Mouse (Mus musculus): ENCODE measurements at regions not wholly inside any gene's neighbourhood (a gene's known extent, or its start where the extent isn't known, plus 50 kb on each side); places are given as distances from the start of the nearest gene placed in this dataset.

- no peak overlapping the region for H3K4me2 ChIP-seq (replicated peaks)
- H3K4me3 ChIP-seq (replicated peaks): no peak overlapping the region
- H3K27ac ChIP-seq: no peak overlapping the region
- no peak for ATAC-seq
- H3K9me3 ChIP-seq: no peaks in the 10 kb centered on the region
- no peaks in the 10 kb centered on the region for H3K36me3 ChIP-seq
- H3K27me3 ChIP-seq: no peaks in the 10 kb centered on the region
- H3K9ac ChIP-seq (replicated peaks): no peak overlapping the region
- WGBS: 89% methylated on average over 11 of the region's 11 CpGs
- H3K4me1 ChIP-seq (replicated peaks): no peaks in the 10 kb centered on the region
Observed at GRCm38 (mm10) chr9:88085181-88085816, 241.7 kb upstream of the Nt5e start.

GRCm38 (mm10) chr9:88085866-88086265, 241.1 kb upstream of the Nt5e start:
- no peak overlapping the region for H3K4me2 ChIP-seq (replicated peaks)
- H3K9ac ChIP-seq (replicated peaks): no peak overlapping the region
- H3K4me3 ChIP-seq (replicated peaks): no peak overlapping the region
- H3K4me1 ChIP-seq (replicated peaks): no peaks in the 10 kb centered on the region
- H3K27me3 ChIP-seq: no peaks in the 10 kb centered on the region
- H3K27ac ChIP-seq: no peak overlapping the region
- no peak for ATAC-seq
- H3K9me3 ChIP-seq: no peaks in the 10 kb centered on the region
- no peaks in the 10 kb centered on the region for H3K36me3 ChIP-seq
- WGBS: 77% methylated on average over 3 of the region's 3 CpGs

GRCm38 (mm10) chr9:88091781-88092527, 235.0 kb upstream of the Nt5e start:
- no peaks in the 10 kb centered on the region for H3K27me3 ChIP-seq
- H3K27ac ChIP-seq: no peak overlapping the region
- no peaks in the 10 kb centered on the region for H3K36me3 ChIP-seq
- no peaks in the 10 kb centered on the region for H3K4me1 ChIP-seq (replicated peaks)
- WGBS: 81% methylated on average over 8 of the region's 8 CpGs
- ATAC-seq: no peak
- H3K4me3 ChIP-seq (replicated peaks): no peak overlapping the region
- no peak overlapping the region for H3K9ac ChIP-seq (replicated peaks)
- no peak overlapping the region for H3K4me2 ChIP-seq (replicated peaks)
- H3K9me3 ChIP-seq: no peaks in the 10 kb centered on the region

- H3K9me3 ChIP-seq: no peaks in the 10 kb centered on the region
- H3K4me1 ChIP-seq (replicated peaks): no peaks in the 10 kb centered on the region
- WGBS: 82% methylated on average over 4 of the region's 4 CpGs
- no peaks in the 10 kb centered on the region for H3K27me3 ChIP-seq
- no peak overlapping the region for H3K27ac ChIP-seq
- no peak overlapping the region for H3K4me2 ChIP-seq (replicated peaks)
- no peak overlapping the region for H3K4me3 ChIP-seq (replicated peaks)
- no peak overlapping the region for H3K9ac ChIP-seq (replicated peaks)
- ATAC-seq: no peak
- H3K36me3 ChIP-seq: no peaks in the 10 kb centered on the region
Observed at GRCm38 (mm10) chr9:88092561-88092960, 234.4 kb upstream of the Nt5e start.

- Histone ChIP-seq H3K9ac (replicated peaks) (no peak overlapping the region), H3K27me3 (no peaks in the 10 kb centered on the region), H3K4me1 (replicated peaks) (no peaks in the 10 kb centered on the region), H3K9me3 (no peaks in the 10 kb centered on the region), H3K4me3 (replicated peaks) (no peak overlapping the region), H3K4me2 (replicated peaks) (no peak overlapping the region), H3K27ac (no peak overlapping the region), H3K36me3 (no peaks in the 10 kb centered on the region)
- WGBS: 64% methylated on average over 1 of the region's 1 CpGs
- no peak for ATAC-seq
Observed at GRCm38 (mm10) chr9:88113094-88113493, 213.9 kb upstream of the Nt5e start.

- Histone ChIP-seq H3K27ac (no peak overlapping the region), H3K4me1 (replicated peaks) (no peaks in the 10 kb centered on the region), H3K4me2 (replicated peaks) (no peak overlapping the region), H3K27me3 (no peaks in the 10 kb centered on the region), H3K4me3 (replicated peaks) (no peak overlapping the region), H3K9ac (replicated peaks) (no peak overlapping the region), H3K9me3 (no peaks in the 10 kb centered on the region), H3K36me3 (no peaks in the 10 kb centered on the region)
- no peak for ATAC-seq
- 87% methylated on average over 5 of the region's 5 CpGs for WGBS
Observed at GRCm38 (mm10) chr9:88120536-88120935, 206.5 kb upstream of the Nt5e start.

GRCm38 (mm10) chr9:88120963-88121570, 205.9 kb upstream of the Nt5e start:
- Histone ChIP-seq H3K4me1 (replicated peaks) (no peaks in the 10 kb centered on the region), H3K4me2 (replicated peaks) (no peak overlapping the region), H3K9me3 (no peaks in the 10 kb centered on the region), H3K36me3 (no peaks in the 10 kb centered on the region), H3K9ac (replicated peaks) (no peak overlapping the region), H3K27me3 (no peaks in the 10 kb centered on the region), H3K4me3 (replicated peaks) (no peak overlapping the region), H3K27ac (no peak overlapping the region)
- 90% methylated on average over 11 of the region's 11 CpGs for WGBS
- no peak for ATAC-seq

GRCm38 (mm10) chr9:88124322-88125005, 202.5 kb upstream of the Nt5e start:
- Histone ChIP-seq H3K36me3 (no peaks in the 10 kb centered on the region), H3K4me3 (replicated peaks) (no peak overlapping the region), H3K9ac (replicated peaks) (no peak overlapping the region), H3K4me1 (replicated peaks) (no peaks in the 10 kb centered on the region), H3K27me3 (no peaks in the 10 kb centered on the region), H3K27ac (no peak overlapping the region), H3K9me3 (no peaks in the 10 kb centered on the region), H3K4me2 (replicated peaks) (no peak overlapping the region)
- 90% methylated on average over 9 of the region's 9 CpGs for WGBS
- ATAC-seq: no peak

- Histone ChIP-seq H3K9ac (replicated peaks) (no peak overlapping the region), H3K36me3 (no peaks in the 10 kb centered on the region), H3K4me3 (replicated peaks) (no peak overlapping the region), H3K27me3 (no peaks in the 10 kb centered on the region), H3K4me2 (replicated peaks) (no peak overlapping the region), H3K27ac (no peak overlapping the region), H3K9me3 (no peaks in the 10 kb centered on the region), H3K4me1 (replicated peaks) (no peaks in the 10 kb centered on the region)
- 73% methylated on average over 6 of the region's 6 CpGs for WGBS
- ATAC-seq: no peak
Observed at GRCm38 (mm10) chr9:88163025-88163780, 163.8 kb upstream of the Nt5e start.

- no peak overlapping the region for H3K27ac ChIP-seq
- 71% methylated on average over 4 of the region's 4 CpGs for WGBS
- ATAC-seq: no peak
Observed at GRCm38 (mm10) chr9:88177575-88178254, 149.3 kb upstream of the Nt5e start.

GRCm38 (mm10) chr9:88181189-88181994, 145.6 kb upstream of the Nt5e start:
- Histone ChIP-seq H3K4me3 (replicated peaks) (no peak overlapping the region), H3K4me1 (replicated peaks) (no peaks in the 10 kb centered on the region), H3K9me3 (no peaks in the 10 kb centered on the region), H3K4me2 (replicated peaks) (no peak overlapping the region), H3K36me3 (no peaks in the 10 kb centered on the region), H3K27ac (no peak overlapping the region), H3K27me3 (no peaks in the 10 kb centered on the region), H3K9ac (replicated peaks) (no peak overlapping the region)
- WGBS: 89% methylated on average over 9 of the region's 9 CpGs
- no peak for ATAC-seq

More at GRCm38 (mm10) chr9:88177575-88178254, 149.3 kb upstream of the Nt5e start:
- H3K4me1 ChIP-seq (replicated peaks): no peaks in the 10 kb centered on the region
- H3K4me3 ChIP-seq (replicated peaks): no peak overlapping the region
- H3K36me3 ChIP-seq: no peaks in the 10 kb centered on the region
- no peak overlapping the region for H3K9ac ChIP-seq (replicated peaks)
- H3K27me3 ChIP-seq: no peaks in the 10 kb centered on the region
- no peak overlapping the region for H3K4me2 ChIP-seq (replicated peaks)
- H3K9me3 ChIP-seq: no peaks in the 10 kb centered on the region
